Mouse (Mus musculus) midbrain, postnatal 0 days (tissue): ENCODE data around the gene A830018L16Rik. TPM values are rescaled to one million over a fixed set of nuclear protein-coding genes. Genes with fewer than 3 reads are reported as not detected.
A peak's percentile ranks its signal among the peaks of the same experiment; 100 is the strongest.

Experiments
- ATAC-seq: fragments of 200-750 bp; cut with Nextera tagmentation; 2 replicates; pipeline ENCODE4 v1.8.0; 2017; ENCODE audit warnings: moderate number of reproducible peaks, mild to moderate bottlenecking, moderate TSS enrichment, moderate library complexity; ENCODE audit not compliant: low FRiP score
- DNase-seq: peaks from one replicate; pipeline ENCODE4 v3.0.0-alpha.2; 2015; ENCODE audit warnings: low spot score
- H3K27ac ChIP-seq: fragments of 300-500 bp; sonication (generic); 2 replicates; pipeline ENCODE4 v1.5.1; 2014; ENCODE audit warnings: low read depth, mild to moderate bottlenecking, low read length, mixed read lengths
- H3K27me3 ChIP-seq: fragments of 300-500 bp; sonication (generic); 2 replicates; pipeline ENCODE4 v1.6.1; 2014; ENCODE audit warnings: low read length, control low read depth, mixed read lengths; ENCODE audit not compliant: insufficient read depth
- H3K36me3 ChIP-seq: fragments of 300-500 bp; sonication (generic); 2 replicates; pipeline ENCODE4 v1.6.1; 2014; ENCODE audit warnings: low read length, control low read depth, mixed read lengths; ENCODE audit not compliant: insufficient read depth
- H3K4me1 ChIP-seq: fragments of 300-500 bp; sonication (generic); 2 replicates; pipeline ENCODE4 v1.6.1; 2014; ENCODE audit warnings: mild to moderate bottlenecking, control low read depth, antibody characterized with exemption, low read length, mixed read lengths; ENCODE audit not compliant: insufficient read depth
- H3K4me2 ChIP-seq: fragments of 300-500 bp; sonication (generic); 2 replicates; pipeline ENCODE4 v1.6.1; 2014; ENCODE audit warnings: low read depth, mild to moderate bottlenecking, low read length, mixed read lengths; ENCODE audit not compliant: poor library complexity, severe bottlenecking
- H3K4me3 ChIP-seq: fragments of 300-500 bp; sonication (generic); 2 replicates; pipeline ENCODE4 v1.5.1; 2014; ENCODE audit warnings: low read depth, mild to moderate bottlenecking, low read length, moderate library complexity
- H3K9ac ChIP-seq: fragments of 300-500 bp; sonication (generic); replicated peaks from 2 replicates; pipeline ENCODE4 v1.6.1; 2014; ENCODE audit warnings: mild to moderate bottlenecking, low read length, moderate library complexity, mixed read lengths; ENCODE audit not compliant: poor library complexity, severe bottlenecking
- H3K9me3 ChIP-seq: fragments of 300-500 bp; sonication (generic); 2 replicates; pipeline ENCODE4 v1.6.1; 2016; ENCODE audit warnings: low read length, control low read depth
- CTCF ChIP-seq: IDR thresholded peaks from 2 replicates; pipeline ENCODE4 v1.5.1; 2016; ENCODE audit warnings: antibody characterized with exemption, mild to moderate bottlenecking
- WGBS: fragments of 180-500 bp; shearing (Covaris S2); extraction: QIAGEN DNeasy Blood & Tissue Kit; methylation state at CpG from one replicate; pipeline ENCODE4 v1.1.7; 2014; 5-methylcytosine and 5-hydroxymethylcytosine counted together
- polyA plus RNA-seq: library from polyadenylated mRNA; unstranded; fragments of >200 nt; fragmentation: Nextera tagmentation; extraction: Ambion mirVana; gene quantifications from 2 replicates; pipeline ENCODE4 v1.2.1, GENCODE M21; 2015
- total RNA-seq: library from RNA; depleted of rRNA; stranded (reverse); fragments of >200 nt; gene quantifications from 2 replicates; pipeline ENCODE4 v1.2.3, GENCODE M21; 2014

Gene A830018L16Rik
- total and polyA plus RNA-seq, 2 experiments from 2014 or later = 14.2 to 22.6 TPM

DNA sequence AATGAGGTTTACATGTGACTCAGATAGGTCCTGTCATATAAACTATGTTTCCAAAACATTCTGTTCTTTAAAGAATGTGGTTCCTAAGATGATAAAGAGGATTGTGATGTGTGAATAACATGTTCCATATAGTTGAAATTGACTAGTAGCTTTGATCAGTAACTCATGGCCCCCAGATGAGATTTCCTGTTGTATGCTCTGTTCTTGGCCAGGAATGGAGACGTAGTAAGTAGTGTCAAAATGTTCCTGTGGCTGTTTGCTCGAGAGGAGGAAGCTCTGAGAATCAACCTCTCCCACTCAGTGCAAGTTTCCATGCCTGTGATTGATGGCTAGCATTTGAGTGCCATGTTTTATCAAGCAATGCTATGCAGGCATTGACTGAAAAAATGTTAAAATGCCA, 467.8 kb downstream of the A830018L16Rik start:
- ATAC-seq (no peak), DNase-seq (no peak)
- Histone ChIP-seq H3K4me3 (no peak overlapping the region), H3K4me2 (no peak overlapping the region), H3K4me1 (no peaks in the 10 kb centered on the region), H3K27ac (no peak overlapping the region), H3K36me3 (no peaks in the 10 kb centered on the region), H3K9ac (no peak overlapping the region), H3K27me3 (no peaks in the 10 kb centered on the region), H3K9me3 (no peaks in the 10 kb centered on the region)
- no peak for TF ChIP-seq CTCF
- 60% methylated on average over 2 of the region's 2 CpGs for WGBS

- Histone ChIP-seq H3K36me3 (no peaks in the 10 kb centered on the region), H3K4me1 (no peaks in the 10 kb centered on the region), H3K9ac (no peak overlapping the region), H3K4me2 (no peak overlapping the region), H3K9me3 (no peaks in the 10 kb centered on the region), H3K4me3 (no peak overlapping the region), H3K27ac (no peak overlapping the region), H3K27me3 (no peaks in the 10 kb centered on the region)
- WGBS = 54% methylated on average over 3 of the region's 3 CpGs
- ATAC-seq (no peak), DNase-seq (peak; percentile 16)
- TF ChIP-seq CTCF = no peak
Measured at GRCm38 (mm10) chr1:11895715-11896114, 481.8 kb downstream of the A830018L16Rik start.

DNA sequence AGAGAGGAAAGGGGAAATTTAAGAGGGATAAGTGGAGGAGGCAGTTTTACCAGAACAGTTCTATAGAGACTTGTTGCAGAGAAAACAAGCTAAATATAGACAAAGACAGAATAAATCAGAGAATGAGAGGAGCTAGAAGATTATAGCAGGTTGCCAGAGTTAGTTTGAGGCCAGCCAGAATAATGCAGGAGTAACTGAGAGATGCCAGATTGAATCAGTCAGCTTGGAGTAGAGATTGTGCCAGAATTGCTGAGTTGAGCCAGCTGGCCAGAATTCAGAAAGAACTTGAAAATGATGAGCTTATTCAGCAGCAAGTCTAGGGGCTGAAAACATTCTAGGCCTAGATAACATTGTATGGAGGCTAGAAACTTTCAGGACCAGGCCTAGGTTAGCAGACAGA, 502.0 kb downstream of the A830018L16Rik start:
- H3K4me3 ChIP-seq = no peak overlapping the region
- no peaks in the 10 kb centered on the region for H3K4me1 ChIP-seq
- no peak overlapping the region for H3K4me2 ChIP-seq
- H3K36me3 ChIP-seq = no peaks in the 10 kb centered on the region
- ATAC-seq (no peak), DNase-seq (no peak)
- H3K27me3 ChIP-seq = no peaks in the 10 kb centered on the region
- no peak for TF ChIP-seq CTCF
- H3K9ac ChIP-seq = no peak overlapping the region
- H3K9me3 ChIP-seq = no peaks in the 10 kb centered on the region; the same call in 1 of the 2 replicates
- no peak overlapping the region for H3K27ac ChIP-seq

GRCm38 (mm10) chr1:11936984-11937383, 523.1 kb downstream of the A830018L16Rik start:
- no peaks in the 10 kb centered on the region for H3K4me1 ChIP-seq
- H3K9ac ChIP-seq = no peak overlapping the region
- 84% methylated on average over 9 of the region's 9 CpGs for WGBS
- TF ChIP-seq CTCF = no peak
- H3K9me3 ChIP-seq = no peaks in the 10 kb centered on the region
- no peaks in the 10 kb centered on the region for H3K27me3 ChIP-seq
- H3K36me3 ChIP-seq = no peaks in the 10 kb centered on the region
- ATAC-seq = no peak
- no peak overlapping the region for H3K4me3 ChIP-seq
- H3K4me2 ChIP-seq = no peak overlapping the region
- H3K27ac ChIP-seq = no peak overlapping the region
- no peak for DNase-seq

- Histone ChIP-seq H3K36me3 (no peaks in the 10 kb centered on the region), H3K4me1 (no peaks in the 10 kb centered on the region), H3K27ac (no peak overlapping the region), H3K9me3 (no peaks in the 10 kb centered on the region), H3K27me3 (no peaks in the 10 kb centered on the region), H3K4me2 (no peak overlapping the region), H3K4me3 (no peak overlapping the region), H3K9ac (no peak overlapping the region)
- no peak for ATAC-seq
- DNase-seq = no peak
- no peak for TF ChIP-seq CTCF
- WGBS = 88% methylated on average over 2 of the region's 2 CpGs
Measured at GRCm38 (mm10) chr1:11959421-11960206, 545.7 kb downstream of the A830018L16Rik start.

GRCm38 (mm10) chr1:11982590-11983136, 568.8 kb downstream of the A830018L16Rik start:
- H3K4me2 ChIP-seq = no peak overlapping the region
- H3K27me3 ChIP-seq = no peaks in the 10 kb centered on the region
- H3K4me1 ChIP-seq = no peaks in the 10 kb centered on the region
- DNase-seq = no peak
- TF ChIP-seq CTCF = no peak
- WGBS = 60% methylated on average over 4 of the region's 4 CpGs
- H3K9me3 ChIP-seq = no peaks in the 10 kb centered on the region
- no peak overlapping the region for H3K4me3 ChIP-seq
- H3K27ac ChIP-seq = no peak overlapping the region
- no peak for ATAC-seq
- H3K36me3 ChIP-seq = no peaks in the 10 kb centered on the region
- no peak overlapping the region for H3K9ac ChIP-seq
